Mouse (Mus musculus): ENCODE measurements around the gene Pgpep1l.

Pgpep1l gene

GRCm38 (mm10) chr7:68262612-68263200 is 1.3 kb downstream of the Pgpep1l start:
- no peak for DNase-seq (ENCODE audit: low read depth, low spot score)

DNA sequence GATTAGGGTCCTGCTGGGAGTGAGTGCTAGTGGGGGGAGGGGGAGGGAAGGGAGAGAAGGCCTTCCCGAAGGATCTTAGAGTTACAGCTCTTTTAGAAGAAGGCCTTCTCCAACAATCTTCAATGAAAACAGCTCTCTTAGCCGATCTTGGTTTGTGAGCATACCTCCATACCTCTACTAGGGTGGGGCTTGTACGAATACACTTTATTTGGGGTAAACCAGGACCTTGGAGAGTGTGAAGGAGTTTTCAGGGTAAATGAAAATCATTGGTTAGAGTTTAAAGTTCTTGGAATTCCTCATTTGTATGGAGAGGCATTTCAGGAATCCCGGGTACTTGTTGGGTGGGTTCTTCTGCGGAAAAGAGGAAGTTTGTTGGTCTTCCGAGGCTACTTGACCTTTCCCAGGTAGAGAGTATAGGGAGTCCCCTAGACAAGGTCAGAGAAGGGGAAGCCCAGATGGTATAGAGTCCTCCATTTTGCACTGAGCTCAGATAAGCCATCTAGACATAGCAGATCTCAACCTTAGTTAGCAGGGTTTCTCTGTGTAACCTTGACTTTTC is 4.4 kb downstream of the Pgpep1l start:
- DNase-seq (ENCODE audit: low read depth, low spot score) = no peak

- no peak for DNase-seq (ENCODE audit: low read depth, low spot score)
These were observed 5.5 kb downstream of the Pgpep1l start for GRCm38 (mm10) chr7:68258326-68259150.

- no peak for DNase-seq (ENCODE audit: low read depth, low spot score)
These were observed 6.3 kb downstream of the Pgpep1l start for GRCm38 (mm10) chr7:68257767-68258166.

- no peak for DNase-seq (ENCODE audit: low read depth, low spot score)
These were observed 13.1 kb downstream of the Pgpep1l start for GRCm38 (mm10) chr7:68250902-68251301.

- DNase-seq (ENCODE audit: low read depth, low spot score) = no peak
These were observed 13.6 kb downstream of the Pgpep1l start for GRCm38 (mm10) chr7:68250411-68250810.

DNA sequence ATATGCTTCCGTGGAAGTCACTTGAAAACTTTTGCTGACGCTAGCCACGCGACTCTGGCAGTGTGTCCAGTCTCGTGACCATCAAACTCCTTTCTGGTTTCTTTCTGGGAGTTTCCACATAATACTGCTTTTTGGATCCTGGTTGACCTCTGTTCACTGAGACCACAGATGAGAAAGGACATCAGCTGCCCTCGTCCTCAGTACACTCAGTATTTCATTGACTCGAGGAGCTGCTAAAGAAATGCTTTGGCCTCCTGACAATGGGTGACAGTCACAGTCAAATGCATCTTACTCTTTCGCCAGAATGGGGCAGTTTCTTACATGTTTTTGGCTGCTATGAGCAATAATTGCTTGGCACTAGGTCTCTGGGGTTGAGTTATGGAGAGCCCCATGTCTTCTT is 17.8 kb downstream of the Pgpep1l start:
- no peak for DNase-seq (ENCODE audit: low read depth, low spot score)

DNA sequence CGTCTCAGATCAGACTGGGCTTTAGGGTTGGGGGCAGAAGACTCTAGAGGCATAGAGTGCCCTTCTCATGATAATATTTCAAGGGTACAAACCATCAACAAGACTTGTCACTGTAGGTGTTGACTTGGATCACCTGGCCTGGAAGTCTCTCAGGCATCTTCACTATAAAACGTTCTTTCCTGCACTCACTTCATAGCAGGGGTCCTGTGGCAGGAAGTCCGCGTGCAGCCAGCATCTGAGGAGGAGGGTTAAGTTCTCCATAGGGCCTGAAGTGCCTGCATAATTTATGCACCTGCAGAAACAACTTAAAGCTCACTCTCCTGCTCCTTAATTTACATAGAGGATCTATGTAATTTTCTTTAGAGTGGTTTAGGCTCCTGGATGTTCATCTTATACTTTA is 18.4 kb downstream of the Pgpep1l start:
- DNase-seq (ENCODE audit: low read depth, low spot score) = no peak

DNA sequence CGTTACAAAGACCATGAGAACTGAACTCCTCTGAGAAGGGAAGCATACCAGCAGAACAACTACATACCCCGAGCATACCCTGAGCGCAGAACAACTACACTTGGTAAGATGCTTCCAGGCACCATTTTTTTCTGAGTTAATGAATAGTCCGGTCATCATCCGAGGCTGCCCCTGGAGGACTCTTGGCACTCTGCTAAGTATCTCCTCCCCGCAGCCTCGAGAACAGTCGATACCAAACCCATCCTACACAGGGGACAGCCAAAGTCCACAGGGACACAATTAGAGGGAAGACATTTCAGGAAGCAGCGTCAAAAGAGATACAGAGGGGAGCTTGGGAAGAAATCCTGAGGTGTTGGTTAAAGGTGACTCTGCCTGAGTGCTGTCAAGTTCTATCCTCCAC is 22.8 kb downstream of the Pgpep1l start:
- DNase-seq (ENCODE audit: low read depth, low spot score) = no peak

- no peak for DNase-seq (ENCODE audit: low read depth, low spot score)
These were observed 24.7 kb downstream of the Pgpep1l start for GRCm38 (mm10) chr7:68239220-68239827.

DNA sequence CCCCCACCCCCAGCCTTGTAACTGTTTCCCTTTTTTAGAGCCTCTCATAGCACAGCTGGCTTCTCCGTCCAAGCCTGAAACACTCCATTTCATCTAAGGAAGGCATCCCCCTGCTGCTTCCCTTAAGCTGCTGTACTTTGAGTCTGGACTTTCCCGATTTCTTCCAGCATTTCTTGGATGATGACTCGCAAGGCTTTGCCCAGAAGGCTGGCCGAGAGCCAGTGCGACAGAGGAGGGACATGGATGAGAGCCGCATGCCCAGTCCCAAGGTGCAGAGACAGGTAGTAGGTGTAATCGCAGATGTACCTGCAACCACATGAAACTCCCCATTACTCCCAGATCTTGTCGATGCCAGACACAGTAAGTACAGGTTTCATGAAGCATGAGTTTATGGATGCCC is 27.2 kb downstream of the Pgpep1l start:
- DNase-seq (ENCODE audit: low read depth, low spot score) = no peak

- peak; percentile 8 for DNase-seq (ENCODE audit: low read depth, low spot score)
These were observed 30.3 kb downstream of the Pgpep1l start for GRCm38 (mm10) chr7:68233619-68234223.

- DNase-seq (ENCODE audit: low read depth, low spot score) = no peak
These were observed 31.5 kb downstream of the Pgpep1l start for GRCm38 (mm10) chr7:68232521-68232920.

DNA sequence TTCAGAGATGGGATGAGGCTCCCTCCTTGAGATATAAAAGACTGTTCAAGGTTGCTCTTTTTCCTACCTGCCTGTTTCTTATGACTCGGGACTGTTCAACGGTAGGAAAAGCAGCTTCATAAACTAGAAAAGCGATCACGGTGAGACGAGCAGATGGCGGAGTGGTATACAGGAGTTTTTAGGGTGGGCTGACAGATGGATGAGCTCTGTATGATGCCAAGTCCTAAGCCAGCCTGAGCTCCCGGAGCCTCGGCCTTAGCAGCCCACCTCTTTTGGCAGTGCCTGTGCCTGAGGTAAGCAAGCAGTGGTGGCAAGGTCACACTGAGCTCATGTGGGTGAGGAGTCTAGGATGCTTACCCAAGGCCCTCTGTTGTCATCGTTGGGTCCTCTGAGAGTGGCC is 33.2 kb downstream of the Pgpep1l start:
- no peak for DNase-seq (ENCODE audit: low read depth, low spot score)

DNA sequence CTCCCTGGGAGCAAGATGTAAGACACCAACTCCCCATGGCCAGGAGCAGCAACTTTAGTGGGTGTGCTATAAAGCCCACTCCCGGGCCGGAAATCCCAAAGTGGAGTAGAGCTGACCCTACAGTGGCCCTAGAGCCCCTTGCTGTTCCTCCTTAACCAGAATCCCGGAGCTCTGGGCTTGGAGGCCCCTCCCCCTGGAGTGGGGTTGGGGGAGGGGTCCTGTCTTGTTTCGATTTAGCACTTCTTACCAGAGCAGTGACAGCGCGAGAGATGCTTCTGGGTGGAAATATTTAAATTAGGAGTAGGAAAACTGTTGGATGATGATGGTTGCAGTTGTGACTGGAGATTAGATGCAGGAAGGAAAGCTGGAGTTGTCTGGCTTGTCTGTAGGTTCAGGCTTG is 35.5 kb downstream of the Pgpep1l start:
- DNase-seq (ENCODE audit: low read depth, low spot score) = no peak

GRCm38 (mm10) chr7:68227621-68228020 is 36.4 kb downstream of the Pgpep1l start:
- DNase-seq (ENCODE audit: low read depth, low spot score) = no peak

DNA sequence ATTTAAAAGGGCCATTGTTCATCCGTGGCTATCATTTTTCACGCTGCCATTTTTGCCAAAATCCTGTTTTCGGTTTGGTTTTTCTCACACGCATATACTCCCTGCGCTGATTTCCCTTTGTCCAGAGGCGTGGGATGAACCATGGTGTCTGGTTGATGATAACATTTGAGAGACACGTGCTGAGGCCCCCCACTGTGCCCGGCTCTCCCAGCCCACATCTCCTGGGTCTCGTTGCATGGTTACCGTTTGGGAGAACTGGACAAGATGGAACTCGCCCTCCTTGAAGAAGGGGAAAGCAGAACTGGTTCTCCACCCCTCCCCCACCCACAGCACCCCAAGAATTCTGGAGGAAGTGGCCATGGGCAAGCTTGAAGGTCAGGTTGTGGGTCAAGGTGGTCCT is 37.0 kb downstream of the Pgpep1l start:
- no peak for DNase-seq (ENCODE audit: low read depth, low spot score)

- DNase-seq (ENCODE audit: low read depth, low spot score) = no peak
These were observed 38.5 kb downstream of the Pgpep1l start for GRCm38 (mm10) chr7:68225427-68226054.

DNA sequence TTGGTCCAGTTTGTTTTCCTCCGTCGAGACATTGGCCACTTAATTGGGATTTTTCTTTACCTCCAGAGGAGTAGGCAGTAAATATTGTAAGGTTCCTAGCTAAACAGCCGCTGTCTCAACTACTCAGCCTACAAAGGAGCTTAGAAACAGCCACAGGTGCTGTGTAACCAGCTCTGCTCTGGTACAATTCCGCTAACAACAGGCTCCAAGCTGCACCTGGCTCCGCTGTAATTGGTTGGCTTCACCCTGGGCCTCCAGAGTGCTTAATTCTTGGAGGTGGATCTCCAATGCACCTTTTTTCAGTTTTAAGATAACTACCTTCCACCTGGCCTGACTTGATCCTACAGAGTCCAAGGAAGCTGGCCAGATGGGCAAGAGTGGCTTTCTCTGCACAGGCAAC is 40.0 kb downstream of the Pgpep1l start:
- no peak for DNase-seq (ENCODE audit: low read depth, low spot score)

DNA sequence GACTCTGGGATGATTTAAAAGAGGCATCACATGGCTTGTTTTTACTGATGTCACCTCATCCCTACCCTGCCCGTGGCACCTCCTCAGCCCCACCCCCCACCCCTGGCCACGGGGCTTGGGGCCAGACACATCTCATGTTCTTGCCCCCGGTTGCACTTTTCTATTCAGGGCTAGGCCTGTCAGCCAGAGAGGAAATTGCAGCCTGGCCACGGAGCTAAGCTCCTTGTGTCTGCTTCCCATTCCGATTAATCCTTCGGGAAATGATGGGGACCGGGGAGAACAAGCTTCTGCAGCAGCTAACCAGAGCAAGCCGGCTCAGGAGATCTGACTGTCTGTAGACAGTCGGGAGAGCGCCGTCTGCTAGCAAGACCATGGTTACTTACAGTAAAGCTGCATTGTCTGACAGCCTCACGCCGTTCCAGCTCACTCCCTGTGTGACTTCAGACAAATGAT is 40.7 kb downstream of the Pgpep1l start:
- peak; percentile 16 for DNase-seq (ENCODE audit: low read depth, low spot score)

DNA sequence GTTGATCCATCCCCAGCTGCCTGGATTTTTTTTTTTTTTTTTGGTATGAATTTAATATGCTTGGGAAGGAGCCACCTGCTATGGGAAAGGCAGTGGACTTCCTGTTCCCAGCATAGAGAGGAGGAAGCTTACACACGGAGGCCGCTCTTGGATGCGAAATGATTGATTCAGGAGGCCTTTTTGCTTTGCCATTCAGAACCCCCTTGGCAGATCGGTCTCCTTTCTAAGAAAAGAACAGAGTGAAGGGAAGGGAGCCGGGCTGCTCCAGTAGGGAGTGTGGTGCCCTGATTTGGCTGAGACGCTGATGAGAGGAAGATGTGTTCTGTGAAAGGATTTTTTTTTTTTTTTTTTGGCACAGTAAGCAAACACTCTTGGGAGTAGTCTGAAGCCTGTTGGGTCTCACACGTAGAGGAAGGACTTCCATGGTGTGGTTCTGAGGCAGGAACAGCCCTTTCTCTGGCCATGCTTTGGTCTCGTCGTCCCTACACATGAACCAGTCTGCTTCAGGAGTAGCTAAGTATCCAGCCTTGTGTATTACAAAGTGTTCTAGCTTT is 42.3 kb downstream of the Pgpep1l start:
- no peak for DNase-seq (ENCODE audit: low read depth, low spot score)
